Mouse (Mus musculus): ENCODE results near the gene Dgkz.
A peak's percentile ranks its signal among the peaks of the same experiment; 100 is the strongest.

Dgkz gene

GRCm38 (mm10) chr2:91921181-91921789, 54.4 kb downstream of the Dgkz start:
- peak; percentile 59 for DNase-seq (ENCODE audit: extremely low spot score)

DNA sequence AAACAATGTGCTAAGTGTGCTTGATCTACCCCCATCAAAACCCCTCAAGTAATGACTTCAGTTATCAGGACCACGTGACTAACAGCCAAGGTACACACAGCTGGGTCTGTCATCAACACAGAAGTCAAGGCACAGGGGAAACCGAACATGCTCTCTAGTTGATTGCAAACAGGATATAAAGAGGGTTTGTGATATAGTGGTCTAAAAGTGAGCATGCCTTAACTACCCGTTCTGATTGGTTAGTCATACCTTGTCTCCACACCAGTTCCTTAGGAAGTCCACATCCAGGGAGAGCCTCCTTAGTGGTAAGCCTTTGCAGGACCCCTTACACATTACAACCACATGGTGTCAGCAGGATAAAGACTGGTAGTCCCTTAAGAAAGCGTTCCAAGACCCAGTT, 55.5 kb downstream of the Dgkz start:
- no peak for DNase-seq (ENCODE audit: extremely low spot score)

- DNase-seq (ENCODE audit: extremely low spot score) = no peak
Measured at GRCm38 (mm10) chr2:91917096-91917495, 58.6 kb downstream of the Dgkz start.

DNA sequence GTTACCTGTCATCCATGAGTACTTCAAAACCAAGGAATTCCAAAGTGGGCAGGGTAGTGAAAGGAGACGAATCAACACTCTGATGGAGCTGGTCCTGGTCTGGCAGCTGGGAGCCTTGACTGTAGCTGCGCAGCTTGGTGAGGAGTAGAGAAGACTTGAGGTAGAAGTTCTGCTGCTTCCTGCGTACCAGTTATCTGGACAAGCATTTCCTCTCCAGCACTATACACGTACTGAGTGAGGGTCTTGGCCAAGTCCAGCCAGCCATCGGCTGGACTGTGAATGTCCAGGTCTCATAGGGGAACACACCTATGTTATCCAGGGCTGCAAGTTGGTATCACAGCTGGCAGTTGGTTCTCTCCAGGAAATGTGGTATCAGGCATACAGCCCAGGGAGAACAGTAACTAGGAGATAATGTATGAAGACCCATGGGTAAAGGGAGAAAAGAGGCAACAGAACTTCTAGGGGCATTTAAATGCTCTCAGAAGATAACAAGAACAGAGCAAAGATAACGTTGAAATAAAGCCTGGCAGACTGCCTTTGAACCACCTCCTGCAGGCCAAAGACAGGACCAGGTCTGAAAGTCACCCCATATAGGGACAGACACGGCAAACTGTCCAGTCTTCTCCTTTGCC, 59.2 kb downstream of the Dgkz start:
- no peak for DNase-seq (ENCODE audit: extremely low spot score)

DNA sequence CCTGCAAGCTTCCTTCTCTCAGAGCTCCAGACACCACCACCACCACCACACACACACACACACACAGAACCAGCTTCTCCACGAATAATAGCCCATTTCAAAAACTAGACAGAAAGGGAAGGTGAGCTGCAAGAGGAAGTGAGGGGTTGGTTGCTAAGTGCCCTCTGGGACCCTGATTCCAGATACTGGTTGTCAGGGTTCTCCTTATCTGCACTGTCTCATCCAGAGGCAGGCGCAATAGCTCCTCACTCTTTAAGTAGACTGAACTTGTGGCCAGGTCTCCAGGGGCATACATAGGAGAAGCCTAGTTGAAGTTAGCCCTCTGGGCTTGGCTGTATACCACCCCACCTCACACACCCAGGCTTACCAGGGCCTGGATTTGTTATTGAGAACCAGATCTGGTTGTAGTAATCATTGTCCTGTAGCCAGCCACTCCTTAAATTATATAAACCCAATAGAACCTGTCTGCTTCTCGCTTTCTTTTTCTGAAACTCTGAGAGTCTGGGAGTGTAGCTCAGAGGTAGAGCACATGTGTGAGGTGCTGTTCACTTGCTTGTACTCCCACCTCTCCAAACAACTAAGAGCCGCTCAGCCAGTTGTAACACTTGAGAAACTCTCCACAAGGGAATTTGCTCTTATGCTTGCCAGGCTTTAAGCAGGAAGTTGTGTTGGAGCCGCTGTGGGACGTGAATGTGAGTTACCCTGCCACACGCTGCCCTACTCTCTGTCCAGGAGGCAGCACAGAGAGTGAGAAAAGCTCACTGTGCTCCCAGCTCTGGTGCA, 62.1 kb downstream of the Dgkz start:
- DNase-seq (ENCODE audit: extremely low spot score) = no peak

DNA sequence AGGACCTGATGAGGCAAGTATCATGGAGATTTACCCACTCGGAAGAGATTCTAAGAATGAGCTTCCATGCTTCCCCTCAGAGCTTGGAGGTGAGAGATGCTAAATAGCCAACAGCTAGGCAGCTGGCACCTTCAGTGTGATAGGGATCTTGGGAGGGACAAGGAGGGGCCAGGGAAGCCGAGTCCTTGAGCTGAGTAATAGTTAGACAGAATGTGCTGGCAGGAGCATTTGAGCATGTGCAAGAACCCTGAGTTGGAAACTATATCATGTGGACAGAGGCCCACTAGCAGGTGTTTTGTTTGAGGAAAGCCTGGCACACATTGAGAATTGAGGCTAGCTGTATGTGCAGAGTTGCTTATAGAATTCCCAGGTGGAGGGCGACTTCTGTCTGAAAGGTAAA, 63.0 kb downstream of the Dgkz start:
- DNase-seq (ENCODE audit: extremely low spot score) = no peak

GRCm38 (mm10) chr2:91906141-91906540, 69.5 kb downstream of the Dgkz start:
- DNase-seq (ENCODE audit: extremely low spot score) = no peak

GRCm38 (mm10) chr2:91904618-91905307, 70.9 kb downstream of the Dgkz start:
- no peak for DNase-seq (ENCODE audit: extremely low spot score)

GRCm38 (mm10) chr2:91903171-91903925, 72.3 kb downstream of the Dgkz start:
- DNase-seq (ENCODE audit: extremely low spot score) = no peak

DNA sequence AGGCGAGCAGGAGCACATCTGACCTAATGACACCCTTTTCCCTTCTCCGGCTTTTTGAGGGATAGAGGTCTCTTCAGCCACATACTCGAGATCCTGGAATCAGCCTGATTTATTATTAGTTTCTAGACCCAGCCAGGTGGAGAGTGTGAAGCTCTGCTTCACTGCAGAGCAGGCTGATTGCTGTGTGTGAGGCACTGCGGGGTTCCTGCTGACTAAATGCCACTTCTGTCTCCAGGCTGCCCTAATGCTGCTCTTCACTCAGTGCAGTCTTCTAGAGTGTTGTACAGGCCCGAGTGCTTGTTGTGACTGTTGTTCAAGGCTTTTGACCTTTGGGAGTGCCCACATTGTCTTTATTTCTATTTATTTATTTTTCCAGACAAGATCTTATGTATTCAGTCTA, 73.3 kb downstream of the Dgkz start:
- no peak for DNase-seq (ENCODE audit: extremely low spot score)

DNA sequence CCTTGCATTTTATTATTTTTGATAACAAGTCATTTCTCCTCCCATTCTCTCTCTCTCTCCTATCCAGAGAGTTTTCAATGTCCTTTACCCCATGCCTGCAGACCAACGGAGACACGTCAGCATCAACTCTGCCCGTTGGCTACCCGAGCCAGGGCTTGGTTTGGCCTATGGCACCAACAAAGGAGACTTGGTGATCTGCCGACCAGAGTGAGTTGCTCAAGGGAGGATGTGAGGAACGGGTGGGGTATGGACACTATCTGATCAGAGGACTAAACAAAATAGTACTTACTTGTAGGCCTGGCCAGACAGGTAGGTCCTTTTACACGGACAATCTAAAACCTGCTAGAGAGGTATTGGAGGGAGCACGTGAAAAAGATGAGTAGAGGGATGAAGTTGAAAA, 75.2 kb downstream of the Dgkz start:
- no peak for DNase-seq (ENCODE audit: extremely low spot score)

DNA sequence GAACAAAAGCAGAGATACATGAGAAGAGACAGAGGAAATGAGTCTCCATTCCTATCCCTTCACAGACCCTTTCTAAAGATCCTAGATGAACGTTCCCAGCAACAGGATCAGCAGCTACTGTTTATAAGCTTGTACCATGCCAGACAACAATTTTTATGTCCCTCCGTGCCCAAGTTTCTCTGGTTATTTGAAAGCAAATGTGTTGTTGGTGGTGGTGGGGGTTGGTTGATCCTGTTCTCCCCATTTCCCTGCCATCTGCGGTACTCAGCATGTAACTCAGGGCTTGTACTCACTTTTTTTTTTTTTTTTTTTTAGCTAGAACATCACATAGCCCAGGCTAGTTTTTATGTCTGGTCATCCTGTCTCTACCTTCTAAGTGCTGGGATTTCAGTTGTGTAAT, 76.5 kb downstream of the Dgkz start:
- DNase-seq (ENCODE audit: extremely low spot score) = no peak

DNA sequence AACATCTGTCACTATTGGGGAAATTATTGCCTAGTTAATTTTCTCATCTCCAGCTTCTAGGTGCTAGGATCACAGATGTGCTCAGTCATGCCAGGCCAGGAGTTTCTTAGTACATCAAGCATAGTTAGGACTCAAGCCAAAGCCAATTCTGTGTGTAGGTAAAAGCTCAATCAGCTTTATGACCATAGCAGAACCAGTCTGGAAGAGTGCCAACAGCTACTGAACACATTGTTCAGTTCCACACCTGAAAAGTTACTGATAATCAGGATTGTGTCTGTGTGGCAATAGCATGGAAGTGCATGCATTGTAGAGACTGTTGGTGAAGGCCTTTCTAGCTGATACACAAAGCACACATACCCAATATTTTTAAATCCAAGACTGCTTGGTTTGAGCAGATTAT, 77.7 kb downstream of the Dgkz start:
- no peak for DNase-seq (ENCODE audit: extremely low spot score)

- no peak for DNase-seq (ENCODE audit: extremely low spot score)
Measured at GRCm38 (mm10) chr2:91895401-91895800, 80.3 kb downstream of the Dgkz start.

DNA sequence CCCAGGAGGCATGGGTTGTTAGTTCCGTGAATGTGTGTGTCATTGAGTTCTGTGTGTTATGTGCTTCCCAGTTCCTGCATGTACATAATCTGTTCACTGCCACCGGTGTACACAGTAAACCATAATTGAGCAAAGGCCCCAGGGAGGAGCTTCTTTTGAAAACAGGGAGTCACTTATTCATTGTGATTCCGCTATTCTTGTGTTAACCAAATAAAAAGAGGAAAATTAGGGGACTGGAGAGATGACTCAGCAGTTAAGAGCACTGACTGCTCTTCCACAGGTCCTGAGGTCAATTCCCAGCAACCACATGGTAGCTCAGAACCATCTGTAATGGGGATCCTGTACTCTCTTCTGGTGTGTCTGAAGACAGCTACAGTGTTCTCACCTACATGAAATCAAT, 80.9 kb downstream of the Dgkz start:
- no peak for DNase-seq (ENCODE audit: extremely low spot score)

DNA sequence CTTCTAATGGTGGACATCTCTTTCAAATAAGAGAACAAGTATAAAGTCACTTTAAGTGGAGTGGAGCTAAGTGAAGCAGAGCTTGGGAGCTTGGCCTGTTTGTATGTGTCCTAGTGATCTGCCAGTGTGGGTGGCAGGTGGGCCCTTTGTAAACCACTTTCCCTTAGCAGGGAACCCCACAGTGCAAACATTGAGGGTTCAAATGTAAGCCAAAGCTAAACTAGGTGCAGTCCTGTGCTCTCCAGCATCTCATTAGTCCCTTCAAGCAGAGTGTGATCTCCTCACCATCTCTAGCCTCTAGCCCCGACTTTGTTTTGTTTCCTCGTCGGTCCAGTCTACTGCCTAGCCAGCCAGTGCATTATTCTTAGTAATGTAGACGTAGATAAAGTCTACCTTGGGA, 91.0 kb downstream of the Dgkz start:
- no peak for DNase-seq (ENCODE audit: extremely low spot score)

- DNase-seq (ENCODE audit: extremely low spot score) = no peak
Measured at GRCm38 (mm10) chr2:91883961-91884360, 91.7 kb downstream of the Dgkz start.

Measured in embryo, embryonic 9.5 days (tissue).